Mouse (Mus musculus) midbrain, embryonic 16.5 days (tissue): ENCODE measurements around the gene Pfn2. TPM values are rescaled to one million over a fixed set of nuclear protein-coding genes. Genes with fewer than 3 reads are reported as not detected.
"Not testable (repeated sequence)": the region's sequence is repeated elsewhere in the genome, so short reads cannot be mapped to it uniquely, and the experiment has no call there.

Experiments
- ATAC-seq: fragments of 200-750 bp; cut with Nextera tagmentation; 2 replicates; pipeline ENCODE4 v1.8.0; 2017; ENCODE audit warnings: moderate TSS enrichment
- H3K27ac ChIP-seq: fragments of 300-500 bp; sonication (generic); 2 replicates; pipeline ENCODE4 v1.5.1; 2014; ENCODE audit warnings: mild to moderate bottlenecking, low read length, mixed read lengths
- H3K27me3 ChIP-seq: fragments of 300-500 bp; sonication (generic); 2 replicates; pipeline ENCODE4 v1.6.1; 2014; ENCODE audit warnings: low read depth, low read length, mixed read lengths; ENCODE audit not compliant: control insufficient read depth, insufficient read depth
- H3K36me3 ChIP-seq: fragments of 300-500 bp; sonication (generic); 2 replicates; pipeline ENCODE4 v1.6.1; 2014; ENCODE audit warnings: mild to moderate bottlenecking, low read length, moderate library complexity, mixed read lengths; ENCODE audit not compliant: control insufficient read depth, insufficient read depth
- H3K4me1 ChIP-seq: fragments of 300-500 bp; sonication (generic); 2 replicates; pipeline ENCODE4 v1.6.1; 2014; ENCODE audit warnings: mild to moderate bottlenecking, low read length, mixed read lengths; ENCODE audit not compliant: control insufficient read depth, insufficient read depth
- H3K4me2 ChIP-seq: fragments of 300-500 bp; sonication (generic); 2 replicates; pipeline ENCODE4 v1.6.1; 2014; ENCODE audit warnings: mild to moderate bottlenecking, low read length, mixed read lengths
- H3K4me3 ChIP-seq: fragments of 300-500 bp; sonication (generic); 2 replicates; pipeline ENCODE4 v1.5.1; 2014; ENCODE audit warnings: low read depth, mild to moderate bottlenecking, low read length, moderate library complexity, mixed read lengths
- H3K9ac ChIP-seq: fragments of 300-500 bp; sonication (generic); 2 replicates; pipeline ENCODE4 v1.6.1; 2014; ENCODE audit warnings: low read depth, low read length, mixed read lengths
- H3K9me3 ChIP-seq: fragments of 300-500 bp; sonication (generic); replicated peaks from 2 replicates; pipeline ENCODE4 v1.6.1; 2014; ENCODE audit warnings: mild to moderate bottlenecking, low read length, mixed read lengths; ENCODE audit not compliant: control insufficient read depth, poor library complexity, severe bottlenecking
- WGBS: fragments of 180-500 bp; shearing (Covaris S2); extraction: QIAGEN DNeasy Blood & Tissue Kit; methylation state at CpG from one replicate; pipeline ENCODE4 v1.1.7; 2014; 5-methylcytosine and 5-hydroxymethylcytosine counted together
- polyA plus RNA-seq: library from polyadenylated mRNA; unstranded; fragments of >200 nt; fragmentation: Nextera tagmentation; extraction: Ambion mirVana; gene quantifications from 2 replicates; pipeline ENCODE4 v1.2.1, GENCODE M21; 2015

The Pfn2 gene
- polyA plus RNA-seq, 1 experiment from 2014 or later = 753 TPM

DNA sequence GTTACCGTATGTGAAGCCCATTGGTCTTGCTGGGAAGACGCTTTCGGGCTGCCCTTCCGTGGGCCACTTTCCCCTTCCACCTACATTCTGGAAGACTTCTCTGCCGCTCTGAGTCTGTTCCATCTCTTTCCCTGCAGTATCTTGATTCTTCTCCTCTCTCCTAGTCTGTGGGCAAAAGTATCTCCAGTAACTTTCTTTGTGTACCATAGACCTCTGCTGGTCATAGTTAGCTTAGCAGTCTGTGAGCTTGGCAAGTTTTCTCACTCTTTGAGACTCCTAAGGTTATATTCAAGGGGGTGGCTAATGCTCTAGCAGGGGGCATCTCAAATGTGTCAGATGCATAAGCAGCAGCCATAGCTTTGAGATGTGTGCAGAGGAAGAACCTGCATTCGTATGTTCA is 32.4 kb downstream of the Pfn2 start:
- no peak overlapping the region for H3K27ac ChIP-seq
- ATAC-seq = peak; percentile 60
- whole genome bisulfite sequencing = 87% methylated on average over 6 of the region's 6 CpGs

DNA sequence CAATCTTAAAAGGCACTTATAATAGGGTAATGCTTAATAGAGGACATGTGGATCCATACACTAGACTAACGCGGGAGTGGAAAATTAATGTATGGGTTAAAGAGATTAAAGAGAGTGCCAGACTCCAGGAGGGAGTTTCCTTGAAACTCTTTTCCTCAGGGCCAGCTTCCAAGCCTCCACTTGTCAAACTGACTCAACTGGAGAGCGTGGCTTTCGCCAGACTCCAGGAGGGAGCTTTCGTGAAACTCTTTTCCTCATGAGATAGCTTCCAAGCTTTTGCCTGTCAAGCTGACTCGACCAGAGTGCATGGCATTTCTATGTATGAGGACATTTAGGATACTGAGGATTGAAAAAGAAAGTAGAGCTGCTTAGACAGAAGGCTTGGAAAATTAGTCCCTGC is 52.8 kb downstream of the Pfn2 start:
- H3K4me2 ChIP-seq, H3K36me3 ChIP-seq, H3K4me3 ChIP-seq, H3K27ac ChIP-seq, H3K9ac ChIP-seq, ATAC-seq, H3K4me1 ChIP-seq, H3K27me3 ChIP-seq, H3K9me3 ChIP-seq: not testable (repeated sequence)
- WGBS = 28% methylated on average over 6 of the region's 6 CpGs

More for the DNA sequence above, 32.4 kb downstream of the Pfn2 start:
- no peaks in the 10 kb centered on the region for H3K9me3 ChIP-seq
- no peak overlapping the region for H3K4me3 ChIP-seq
- no peaks in the 10 kb centered on the region for H3K4me1 ChIP-seq
- H3K9ac ChIP-seq = no peak overlapping the region
- no peaks in the 10 kb centered on the region for H3K27me3 ChIP-seq
- no peaks in the 10 kb centered on the region for H3K36me3 ChIP-seq
- no peak overlapping the region for H3K4me2 ChIP-seq

Other genes starting within 250 kb of the Pfn2 start
- 60.6 and 66.3 TPM in 2 replicates for gene Commd2, start 196.4 kb downstream of the Pfn2 start, polyA plus RNA-seq
- gene Ankub1, start 155.3 kb downstream of the Pfn2 start, polyA plus RNA-seq = 0.17 and 0.28 TPM in 2 replicates
- gene Rnf13, start 112.0 kb downstream of the Pfn2 start, polyA plus RNA-seq = 84.7 and 93.0 TPM in 2 replicates